Mouse (Mus musculus): ENCODE measurements around the gene Olfr1253. TPM values are rescaled to one million over a fixed set of nuclear protein-coding genes. Genes with fewer than 3 reads are reported as not detected.

Olfr1253 gene
- not detected for total RNA-seq (2021)
- long read RNA-seq, experiment 1: 0 reads
- long read RNA-seq, experiment 2: 0 reads

GRCm38 (mm10) chr2:89756990-89757389 lies at the start of gene Olfr1253:
Gene Olfr1253 (minus strand): TSS chr2:89757090.
- DNase-seq: no peak

- DNase-seq: no peak
Observed at GRCm38 (mm10) chr2:89799583-89799982, 42.7 kb upstream of the Olfr1253 start.

DNA sequence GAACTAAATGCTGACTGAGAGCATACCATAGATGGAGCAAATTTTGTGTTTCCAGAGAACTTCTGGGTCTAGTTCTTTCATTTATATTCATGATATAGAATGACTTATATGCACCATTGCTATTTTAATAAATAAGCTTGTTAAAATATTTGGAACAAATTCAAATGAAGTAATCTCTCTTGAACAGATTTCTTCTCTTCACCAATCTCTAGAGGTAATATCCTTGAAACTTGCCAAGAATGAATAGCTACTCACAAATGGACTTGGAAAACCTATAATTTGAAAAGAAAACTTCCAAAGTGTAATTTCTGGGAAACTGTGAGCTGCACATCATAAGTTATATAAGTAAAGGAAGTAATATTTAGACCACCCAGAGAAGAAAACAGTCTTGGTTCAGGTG lies 36.6 kb upstream of the Olfr1253 start, which contains the start of gene Olfr1254:
Gene Olfr1254, minus strand, starts transcription at position 101 of the 400 bp plus-strand sequence.
- DNase-seq: no peak

DNA sequence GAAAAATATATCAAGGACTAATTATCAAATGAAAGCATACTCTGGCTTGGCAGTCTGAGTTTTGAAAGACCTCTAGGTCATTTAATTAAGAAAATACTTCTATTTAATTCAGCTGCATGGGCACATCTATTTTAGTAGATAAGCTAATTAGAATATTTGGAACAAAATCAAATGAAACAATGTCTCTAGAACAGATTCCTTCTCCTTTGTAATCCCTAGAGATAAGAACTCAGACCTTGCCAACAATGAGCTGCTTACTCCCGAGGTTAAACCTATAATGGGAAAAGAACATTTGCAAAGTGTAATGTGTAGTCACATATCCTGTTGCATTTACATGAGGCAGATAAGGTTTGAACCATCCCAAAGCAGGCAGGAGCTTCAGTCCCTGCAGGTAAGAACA lies 32.0 kb downstream of the Olfr1253 start, which contains the start of gene Olfr1252:
Gene Olfr1252, minus strand, starts transcription at position 101 of the 400 bp plus-strand sequence.
- DNase-seq: no peak

Other genes with a start within 250 kb of the Olfr1253 start
- not detected for gene Olfr1243, start 225.6 kb downstream of the Olfr1253 start, total RNA-seq (2021)
- gene Olfr1245, start 178.6 kb downstream of the Olfr1253 start, total RNA-seq (2021): not detected
- gene Olfr1246, start 163.9 kb downstream of the Olfr1253 start, total RNA-seq (2021): not detected
- under 1 TPM; 0.05 TPM for gene Olfr1247, start 143.0 kb downstream of the Olfr1253 start, total RNA-seq (2021)
- gene Olfr1248, start 138.8 kb downstream of the Olfr1253 start, total RNA-seq (2021): not detected
- gene Olfr1249, start 122.1 kb downstream of the Olfr1253 start, total RNA-seq (2021): not detected
- not detected for gene Olfr1250, start 95.6 kb downstream of the Olfr1253 start, total RNA-seq (2021)
- gene Olfr1251, start 85.2 kb downstream of the Olfr1253 start, total RNA-seq (2021): not detected
- gene Olfr1252, start 32.1 kb downstream of the Olfr1253 start, total RNA-seq (2021): not detected
- not detected for gene Olfr1254, start 36.5 kb upstream of the Olfr1253 start, total RNA-seq (2021)
- gene Olfr1255, start 55.0 kb upstream of the Olfr1253 start, total RNA-seq (2021): not detected
- not detected for gene Olfr1256, start 84.5 kb upstream of the Olfr1253 start, total RNA-seq (2021)
- not detected for gene Olfr48, start 91.1 kb upstream of the Olfr1253 start, total RNA-seq (2021)
- not detected for gene Olfr1257, start 121.3 kb upstream of the Olfr1253 start, total RNA-seq (2021)
- gene Olfr1258, start 170.2 kb upstream of the Olfr1253 start, total RNA-seq (2021): not detected
- gene Olfr1259, start 191.6 kb upstream of the Olfr1253 start, total RNA-seq (2021): not detected
- not detected for gene Olfr1260, start 217.2 kb upstream of the Olfr1253 start, total RNA-seq (2021)
- not detected for gene Olfr1261, start 234.1 kb upstream of the Olfr1253 start, total RNA-seq (2021)
- not detected for gene Olfr1262, start 243.1 kb upstream of the Olfr1253 start, total RNA-seq (2021)